Mouse (Mus musculus): Measurements from ENCODE around the gene Taf12. TPM values are rescaled to one million over a fixed set of nuclear protein-coding genes. Genes with fewer than 3 reads are reported as not detected.

Gene Taf12
- total and polyA plus RNA-seq, 3 experiments, result 16.1 to 34.6 (median 29.8) TPM

DNA sequence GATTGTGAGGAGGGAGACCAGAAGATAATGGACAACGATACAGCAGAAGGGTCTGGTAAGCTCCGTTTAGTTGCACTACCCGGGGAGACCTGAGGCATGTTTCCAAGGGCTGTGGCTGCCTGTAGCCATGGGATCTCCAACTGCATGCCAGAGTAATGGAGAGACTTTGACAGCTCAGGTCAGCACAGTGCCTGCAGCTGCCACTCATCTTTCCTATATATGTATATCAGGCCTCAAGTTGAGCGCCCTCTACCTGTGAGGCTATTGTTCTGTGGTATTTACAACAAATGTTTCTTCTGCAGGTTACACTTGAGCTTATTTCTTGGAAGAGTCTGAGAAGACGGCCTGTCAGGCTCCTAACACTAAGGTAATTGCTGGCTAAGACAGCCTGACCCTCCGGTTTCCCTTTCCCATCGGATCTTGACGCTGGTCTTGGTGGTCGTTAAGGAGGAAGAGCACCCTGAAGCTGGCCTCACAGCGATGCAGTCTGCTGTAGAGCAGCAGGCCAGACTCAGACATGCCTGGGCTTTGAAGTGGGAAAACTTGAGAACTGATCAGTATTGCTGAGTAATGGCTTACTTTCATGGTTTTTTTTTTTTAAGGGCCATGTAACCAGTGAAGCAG lies 35.8 kb downstream of the Taf12 start:
- H3K9ac ChIP-seq (ENCODE audit: low read depth, low read length), result no peak overlapping the region
- TF ChIP-seq CTCF (IDR thresholded peaks at IDR 0.05), result peak; percentile 77
- 0 out of 2 replicates have a peak, but pooled peaks have one; percentile 17 for TF ChIP-seq EP300 (IDR thresholded peaks at IDR 0.05; ENCODE audit: insufficient read depth, low read depth, low read length)
- 0 out of 2 replicates have a peak, but pooled peaks have one; percentile 10 for TF ChIP-seq POLR2A (IDR thresholded peaks at IDR 0.05; ENCODE audit: insufficient read depth, low read depth, low read length)
- peaks cover 11% of the 10 kb centered on the region for H3K36me3 ChIP-seq (ENCODE audit: control insufficient read depth, insufficient read depth, low read length)
- H3K4me1 ChIP-seq (ENCODE audit: control insufficient read depth, insufficient read depth, low read length), result peaks cover 5% of the 10 kb centered on the region
- H3K79me2 ChIP-seq (replicated peaks; ENCODE audit: control insufficient read depth, insufficient read depth, low read length), result no peaks in the 10 kb centered on the region
- H3K27ac ChIP-seq, result no peak overlapping the region; the same call in 1 of the 2 replicates
- 25% methylated on average over 10 of the region's 10 CpGs for WGBS
- intact Hi-C loops (cut with DNase I), result loop anchor here (2.0 kb wide), 1 partner anchor 43 kb away; the partner anchor contains the start of gene Rcc1
- DNase-seq, result peak; percentile 35 to 40
- no peaks in the 10 kb centered on the region for H3K27me3 ChIP-seq (ENCODE audit: control insufficient read depth, insufficient read depth, low read length)
- peak overlapping the region; percentile 63 for H3K4me3 ChIP-seq

DNA sequence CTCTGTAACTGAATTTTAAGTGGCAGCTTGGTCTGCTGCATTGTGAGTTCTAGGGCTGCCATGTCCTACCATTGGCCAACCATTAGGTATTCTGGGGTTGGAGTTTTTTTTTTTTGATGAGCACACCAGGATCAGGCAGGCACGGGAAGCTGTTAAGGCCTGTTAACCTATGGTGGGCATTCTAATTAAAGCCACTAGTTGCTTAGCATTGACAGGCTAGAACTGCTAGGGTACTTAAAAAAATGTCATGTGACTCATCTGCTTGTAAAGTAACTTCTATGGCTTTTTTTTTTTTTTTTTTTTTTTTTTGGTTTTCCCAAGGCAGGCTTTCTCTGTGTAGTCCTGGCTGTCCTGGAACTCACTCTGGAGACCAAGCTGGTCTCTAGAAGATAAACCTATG lies 37.0 kb downstream of the Taf12 start:
- Histone ChIP-seq H3K79me2 (replicated peaks; ENCODE audit: control insufficient read depth, insufficient read depth, low read length) (no peaks in the 10 kb centered on the region), H3K9ac (ENCODE audit: low read depth, low read length) (no peak overlapping the region), H3K4me3 (no peak overlapping the region), H3K27me3 (ENCODE audit: control insufficient read depth, insufficient read depth, low read length) (no peaks in the 10 kb centered on the region), H3K36me3 (ENCODE audit: control insufficient read depth, insufficient read depth, low read length) (peaks cover 11% of the 10 kb centered on the region), H3K4me1 (ENCODE audit: control insufficient read depth, insufficient read depth, low read length) (peaks cover 5% of the 10 kb centered on the region), H3K27ac (no peak overlapping the region)
- TF ChIP-seq CTCF (IDR thresholded peaks at IDR 0.05), result no peak
- TF ChIP-seq EP300 (IDR thresholded peaks at IDR 0.05; ENCODE audit: insufficient read depth, low read depth, low read length), result no peak
- no peak for TF ChIP-seq POLR2A (IDR thresholded peaks at IDR 0.05; ENCODE audit: insufficient read depth, low read depth, low read length)
- intact Hi-C loops (cut with DNase I), result no loop called here
- DNase-seq, result no peak
- 57% methylated on average over 1 of the region's 1 CpGs for WGBS

GRCm38 (mm10) chr4:132311801-132312200 lies 37.6 kb downstream of the Taf12 start:
- WGBS, result 64% methylated on average over 3 of the region's 3 CpGs
- DNase-seq, result no peak
- no peaks in the 10 kb centered on the region for H3K27me3 ChIP-seq (ENCODE audit: control insufficient read depth, insufficient read depth, low read length)
- TF ChIP-seq CTCF (IDR thresholded peaks at IDR 0.05) (no peak), POLR2A (IDR thresholded peaks at IDR 0.05; ENCODE audit: insufficient read depth, low read depth, low read length) (no peak; the same call in 1 of the 2 replicates), EP300 (IDR thresholded peaks at IDR 0.05; ENCODE audit: insufficient read depth, low read depth, low read length) (no peak)
- H3K36me3 ChIP-seq (ENCODE audit: control insufficient read depth, insufficient read depth, low read length), result peaks cover 11% of the 10 kb centered on the region
- H3K4me1 ChIP-seq (ENCODE audit: control insufficient read depth, insufficient read depth, low read length), result peaks cover 5% of the 10 kb centered on the region
- no peak overlapping the region for H3K4me3 ChIP-seq
- no peak overlapping the region for H3K27ac ChIP-seq
- H3K79me2 ChIP-seq (replicated peaks; ENCODE audit: control insufficient read depth, insufficient read depth, low read length), result no peaks in the 10 kb centered on the region
- H3K9ac ChIP-seq (ENCODE audit: low read depth, low read length), result no peak overlapping the region
- intact Hi-C loops (cut with DNase I), result no loop called here

GRCm38 (mm10) chr4:132312627-132313026 lies 38.5 kb downstream of the Taf12 start:
- Histone ChIP-seq H3K9ac (ENCODE audit: low read depth, low read length) (no peak overlapping the region), H3K27me3 (ENCODE audit: control insufficient read depth, insufficient read depth, low read length) (no peaks in the 10 kb centered on the region), H3K79me2 (replicated peaks; ENCODE audit: control insufficient read depth, insufficient read depth, low read length) (no peaks in the 10 kb centered on the region), H3K4me3 (no peak overlapping the region), H3K36me3 (ENCODE audit: control insufficient read depth, insufficient read depth, low read length) (peaks cover 11% of the 10 kb centered on the region), H3K4me1 (ENCODE audit: control insufficient read depth, insufficient read depth, low read length) (peaks cover 5% of the 10 kb centered on the region), H3K27ac (no peak overlapping the region)
- 90% methylated on average over 5 of the region's 5 CpGs for WGBS
- intact Hi-C loops (cut with DNase I), result no loop called here
- TF ChIP-seq CTCF (IDR thresholded peaks at IDR 0.05), result no peak
- TF ChIP-seq POLR2A (IDR thresholded peaks at IDR 0.05; ENCODE audit: insufficient read depth, low read depth, low read length), result no peak
- TF ChIP-seq EP300 (IDR thresholded peaks at IDR 0.05; ENCODE audit: insufficient read depth, low read depth, low read length), result no peak
- no peak for DNase-seq

GRCm38 (mm10) chr4:132315711-132316110 lies 41.5 kb downstream of the Taf12 start:
- WGBS, result 81% methylated on average over 8 of the region's 8 CpGs
- Histone ChIP-seq H3K4me1 (ENCODE audit: control insufficient read depth, insufficient read depth, low read length) (no peaks in the 10 kb centered on the region), H3K27ac (no peak overlapping the region), H3K4me3 (no peak overlapping the region), H3K79me2 (replicated peaks; ENCODE audit: control insufficient read depth, insufficient read depth, low read length) (no peaks in the 10 kb centered on the region), H3K36me3 (ENCODE audit: control insufficient read depth, insufficient read depth, low read length) (peaks cover 3% of the 10 kb centered on the region), H3K9ac (ENCODE audit: low read depth, low read length) (no peak overlapping the region), H3K27me3 (ENCODE audit: control insufficient read depth, insufficient read depth, low read length) (no peaks in the 10 kb centered on the region)
- DNase-seq, result no peak
- intact Hi-C loops (cut with DNase I), result no loop called here
- no peak for TF ChIP-seq CTCF (IDR thresholded peaks at IDR 0.05)
- no peak for TF ChIP-seq POLR2A (IDR thresholded peaks at IDR 0.05; ENCODE audit: insufficient read depth, low read depth, low read length)
- no peak for TF ChIP-seq EP300 (IDR thresholded peaks at IDR 0.05; ENCODE audit: insufficient read depth, low read depth, low read length)

DNA sequence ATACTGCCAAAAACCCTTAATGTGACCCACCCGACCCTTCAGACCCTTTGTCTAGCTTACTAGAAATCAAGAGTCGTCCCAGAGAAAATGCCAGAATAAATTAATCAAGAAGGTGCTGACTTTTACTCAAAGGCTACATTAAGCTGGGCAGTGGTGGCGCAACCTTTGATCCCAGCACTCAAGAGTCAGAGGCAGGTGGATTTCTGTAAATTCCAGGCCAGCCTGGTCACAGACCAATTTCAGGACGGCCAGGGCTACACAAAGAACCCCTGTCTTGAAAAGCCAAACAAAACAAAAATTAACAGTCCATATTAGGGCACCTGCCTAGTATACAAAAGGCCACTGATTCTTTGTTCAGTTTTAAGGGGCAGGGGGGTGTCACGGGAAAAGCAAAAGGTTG lies 52.3 kb downstream of the Taf12 start:
- 83% methylated on average over 5 of the region's 5 CpGs for WGBS
- Histone ChIP-seq H3K9ac (ENCODE audit: low read depth, low read length) (no peak overlapping the region), H3K4me1 (ENCODE audit: control insufficient read depth, insufficient read depth, low read length) (peaks cover 1% of the 10 kb centered on the region), H3K36me3 (ENCODE audit: control insufficient read depth, insufficient read depth, low read length) (no peaks in the 10 kb centered on the region; the same call in 1 of the 2 replicates), H3K4me3 (no peak overlapping the region), H3K27ac (no peak overlapping the region), H3K27me3 (ENCODE audit: control insufficient read depth, insufficient read depth, low read length) (no peaks in the 10 kb centered on the region), H3K79me2 (replicated peaks; ENCODE audit: control insufficient read depth, insufficient read depth, low read length) (no peaks in the 10 kb centered on the region)
- intact Hi-C loops (cut with DNase I), result no loop called here
- DNase-seq, result no peak
- TF ChIP-seq POLR2A (IDR thresholded peaks at IDR 0.05; ENCODE audit: insufficient read depth, low read depth, low read length) (no peak), CTCF (IDR thresholded peaks at IDR 0.05) (no peak), EP300 (IDR thresholded peaks at IDR 0.05; ENCODE audit: insufficient read depth, low read depth, low read length) (no peak)
